In the genomic region with DNA sequence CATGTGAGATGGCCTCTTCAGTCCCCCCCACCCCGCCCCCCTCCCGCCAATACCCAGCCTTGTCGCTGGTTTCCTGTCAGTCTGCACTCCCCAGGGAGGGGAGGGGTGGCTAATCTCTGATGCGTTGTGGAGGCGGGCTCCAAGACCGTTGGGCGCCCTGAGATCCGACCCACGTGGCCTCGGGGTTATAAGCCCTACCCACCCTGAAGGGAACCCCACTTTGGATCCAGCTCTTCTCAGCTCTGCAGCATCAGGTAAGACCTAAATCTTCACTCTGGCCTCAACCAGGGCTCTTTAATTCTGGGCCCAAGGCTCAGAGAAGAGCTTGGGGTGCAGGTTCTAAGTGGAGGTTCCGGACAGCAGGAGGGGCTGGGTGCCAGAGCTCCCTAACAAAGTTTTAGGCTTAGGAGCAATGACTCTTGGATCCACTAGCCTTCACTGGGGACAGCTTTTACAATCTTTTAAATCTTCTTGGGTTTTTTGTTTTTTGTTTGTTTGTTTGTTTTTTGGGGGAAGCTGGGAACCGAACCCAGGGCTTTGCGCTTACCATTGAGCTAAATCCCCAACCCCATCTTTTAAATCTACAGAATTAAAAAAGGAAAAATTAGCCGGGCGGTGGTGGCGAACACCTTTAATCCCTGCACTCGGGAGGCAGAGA, we compare ENCODE assay signal across 9 mouse cellular contexts. TPM values are rescaled to one million over a fixed set of nuclear protein-coding genes. Genes with fewer than 3 reads are reported as not detected.
DNase-seq lines count a peak whose midpoint lies in the region; ATAC-seq and TF ChIP-seq lines count a peak whose summit lies in the region.
"Had no signal": no experiment of that assay in that cellular context is flagged by ENCODE, and none has a peak within 500 bp of the region (broad histone marks: within the 10 kb centered on the region; RNA-seq: fewer than 3 reads in every experiment).

No protein-coding gene starts in this region.

- ATAC-seq in kidney, embryonic 14.5 days (ENCODE audit: low FRiP score, low TSS enrichment) = no peak
- ATAC-seq in liver, embryonic 14.5 days (ENCODE audit: insufficient read depth) = peak; percentile 66
- ATAC-seq in forebrain, embryonic 13.5 days = no peak

- no peak for TF ChIP-seq CTCF in E14TG2a.4 (conservative IDR thresholded peaks at IDR 0.05; ENCODE audit: low read length)
- TF ChIP-seq CTCF in liver, embryonic 14.5 days (IDR thresholded peaks at IDR 0.05; ENCODE audit: low read depth) = no peak

- no peak overlapping the region for H3K4me3 ChIP-seq in kidney, embryonic 14.5 days (ENCODE audit: low read length)
- peak overlapping the region; percentile 76 for H3K4me3 ChIP-seq in E14TG2a.4 (replicated peaks; ENCODE audit: low read length)
- H3K4me3 ChIP-seq in liver, embryonic 14.5 days (ENCODE audit: insufficient read depth in 1 of 2, low read depth in 2 of 2, low read length in 2 of 2) = peak overlapping the region; percentile 89 to 96
- H3K4me3 ChIP-seq in forebrain, embryonic 13.5 days = no peak overlapping the region
- no peak overlapping the region for H3K4me3 ChIP-seq in limb, embryonic 10.5 days

- no peak overlapping the region for H3K27ac ChIP-seq in kidney, embryonic 14.5 days (ENCODE audit: low read depth, low read length)
- H3K27ac ChIP-seq in liver, embryonic 14.5 days = peak overlapping the region; percentile 100
- H3K27ac ChIP-seq in forebrain, embryonic 13.5 days = no peak overlapping the region
- H3K27ac ChIP-seq in limb, embryonic 10.5 days = no peak overlapping the region
- H3K27ac ChIP-seq: kidney, postnatal 0 days had no signal

- peak; percentile 20 for DNase-seq in kidney, adult 11 months
- peak; percentile 99 for DNase-seq in heart, adult 11 months
- DNase-seq in liver, embryonic 14.5 days (ENCODE audit: low read depth in 3 of 3, low spot score in 3 of 3) = peak; percentile 91 to 94 (median 92)
- DNase-seq in spleen, adult 12 weeks (ENCODE audit: low spot score) = peak; percentile 90
- DNase-seq in limb, embryonic 10.5 days (ENCODE audit: low spot score) = no peak

- H3K4me2 ChIP-seq in kidney, embryonic 14.5 days (replicated peaks; ENCODE audit: low read depth, low read length) = no peak overlapping the region
- H3K4me2 ChIP-seq in liver, embryonic 14.5 days (ENCODE audit: low read depth) = peak overlapping the region; percentile 93
- H3K4me2 ChIP-seq in forebrain, embryonic 13.5 days = no peak overlapping the region

- peaks cover 7% of the 10 kb centered on the region for H3K27me3 ChIP-seq in kidney, embryonic 14.5 days (ENCODE audit: control insufficient read depth, insufficient read depth, low read length)
- peaks cover 7% of the 10 kb centered on the region for H3K27me3 ChIP-seq in E14TG2a.4 (ENCODE audit: insufficient read depth, low read length)
- no peaks in the 10 kb centered on the region for H3K27me3 ChIP-seq in liver, embryonic 14.5 days (ENCODE audit: control insufficient read depth, insufficient read depth, low read length)
- H3K27me3 ChIP-seq in forebrain, embryonic 13.5 days = no peaks in the 10 kb centered on the region
- H3K27me3 ChIP-seq in limb, embryonic 10.5 days (ENCODE audit: low read depth, poor library complexity, severe bottlenecking) = peaks cover 24% of the 10 kb centered on the region

- H3K9ac ChIP-seq in kidney, embryonic 14.5 days (ENCODE audit: low read depth, low read length) = no peak overlapping the region
- peak overlapping the region; percentile 98 for H3K9ac ChIP-seq in liver, embryonic 14.5 days (replicated peaks)
- H3K9ac ChIP-seq in forebrain, embryonic 13.5 days = no peak overlapping the region

- WGBS in kidney, embryonic 14.5 days = 78% methylated on average over 17 of the region's 17 CpGs
- WGBS in liver, embryonic 14.5 days (ENCODE audit: insufficient replicate concordance) = 6% methylated on average over 17 of the region's 17 CpGs
- 75% methylated on average over 17 of the region's 17 CpGs for WGBS in forebrain, embryonic 13.5 days
- WGBS in limb, embryonic 10.5 days = 77% methylated on average over 17 of the region's 17 CpGs

- H3K4me1 ChIP-seq in kidney, embryonic 14.5 days (ENCODE audit: control insufficient read depth, insufficient read depth, low read length) = peaks cover 7% of the 10 kb centered on the region; the same call in 1 of the 2 replicates
- peaks cover 63% of the 10 kb centered on the region for H3K4me1 ChIP-seq in E14TG2a.4 (replicated peaks; ENCODE audit: low read depth, low read length)
- H3K4me1 ChIP-seq in liver, embryonic 14.5 days (replicated peaks; ENCODE audit: control insufficient read depth in 2 of 2, insufficient read depth in 2 of 2, low read length in 1 of 2) = peaks cover 47 to 49% of the 10 kb centered on the region in 2 experiments
- peaks cover 10% of the 10 kb centered on the region for H3K4me1 ChIP-seq in forebrain, embryonic 13.5 days
- H3K4me1 ChIP-seq in limb, embryonic 10.5 days = peaks cover 15% of the 10 kb centered on the region

- peak; percentile 74 for TF ChIP-seq EP300 in liver, embryonic 14.5 days (IDR thresholded peaks at IDR 0.05; ENCODE audit: low read depth)

- no peaks in the 10 kb centered on the region for H3K36me3 ChIP-seq in kidney, embryonic 14.5 days (ENCODE audit: control insufficient read depth, insufficient read depth, low read length)
- no peaks in the 10 kb centered on the region for H3K36me3 ChIP-seq in E14TG2a.4 (ENCODE audit: insufficient read depth, low read length)
- H3K36me3 ChIP-seq in liver, embryonic 14.5 days (replicated peaks; ENCODE audit: control insufficient read depth, insufficient read depth, low read depth) = peaks cover 22% of the 10 kb centered on the region
- H3K36me3 ChIP-seq in forebrain, embryonic 13.5 days (ENCODE audit: poor library complexity, severe bottlenecking) = no peaks in the 10 kb centered on the region
- no peaks in the 10 kb centered on the region for H3K36me3 ChIP-seq in limb, embryonic 10.5 days

- no peaks in the 10 kb centered on the region for H3K9me3 ChIP-seq in kidney, embryonic 14.5 days (ENCODE audit: control insufficient read depth, low read length)
- peaks cover 4% of the 10 kb centered on the region for H3K9me3 ChIP-seq in E14TG2a.4 (ENCODE audit: low read length)
- H3K9me3 ChIP-seq in liver, embryonic 14.5 days (ENCODE audit: control insufficient read depth, low read length) = no peaks in the 10 kb centered on the region
- no peaks in the 10 kb centered on the region for H3K9me3 ChIP-seq in forebrain, embryonic 13.5 days (replicated peaks)
- H3K9me3 ChIP-seq in limb, embryonic 10.5 days (replicated peaks) = no peaks in the 10 kb centered on the region

RNA-seq across cellular contexts. Expression of gene Tspoap1, which starts 4.9 kb away (rescaled TPM):
- 3.0 and 4.2 TPM in 2 replicates for polyA plus RNA-seq in kidney, embryonic 14.5 days (2014; fragmentation: Nextera tagmentation; extraction: Ambion mirVana)
- 5.4 and 5.5 TPM in 2 replicates for polyA plus RNA-seq in liver, embryonic 14.5 days (2012; rRNA removed)
- 1.1 and 2.4 TPM in 2 replicates for polyA plus RNA-seq in liver, embryonic 14.5 days (2014; fragmentation: Nextera tagmentation; extraction: Ambion mirVana)
- 20.7 and 29.1 TPM in 2 replicates for polyA plus RNA-seq in forebrain, embryonic 13.5 days (2015; fragmentation: Nextera tagmentation; extraction: Ambion mirVana)
- 0.74 and 2.9 TPM in 2 replicates for polyA plus RNA-seq in limb, embryonic 10.5 days (2016; fragmentation: Nextera tagmentation; extraction: Ambion mirVana)

RNA-seq across cellular contexts. Expression of gene Supt4a, which starts 18.1 kb away (rescaled TPM):
- polyA plus RNA-seq in kidney, embryonic 14.5 days (2014; fragmentation: Nextera tagmentation; extraction: Ambion mirVana) = 188 and 200 TPM in 2 replicates
- 111 TPM in 2 replicates for polyA plus RNA-seq in liver, embryonic 14.5 days (2012; rRNA removed)
- 211 and 214 TPM in 2 replicates for polyA plus RNA-seq in liver, embryonic 14.5 days (2014; fragmentation: Nextera tagmentation; extraction: Ambion mirVana)
- polyA plus RNA-seq in forebrain, embryonic 13.5 days (2015; fragmentation: Nextera tagmentation; extraction: Ambion mirVana) = 168 and 177 TPM in 2 replicates
- 187 and 191 TPM in 2 replicates for polyA plus RNA-seq in limb, embryonic 10.5 days (2016; fragmentation: Nextera tagmentation; extraction: Ambion mirVana)

RNA-seq across cellular contexts. Expression of gene Mpo, which starts 37.9 kb away (rescaled TPM):
- polyA plus RNA-seq in kidney, embryonic 14.5 days (2014; fragmentation: Nextera tagmentation; extraction: Ambion mirVana) = 0.41 TPM in 1 of 2 replicates, not detected in the other
- 142 and 163 TPM in 2 replicates for polyA plus RNA-seq in liver, embryonic 14.5 days (2012; rRNA removed)
- 301 and 360 TPM in 2 replicates for polyA plus RNA-seq in liver, embryonic 14.5 days (2014; fragmentation: Nextera tagmentation; extraction: Ambion mirVana)
- 0.17 and 0.44 TPM in 2 replicates for polyA plus RNA-seq in forebrain, embryonic 13.5 days (2015; fragmentation: Nextera tagmentation; extraction: Ambion mirVana)
- polyA plus RNA-seq in limb, embryonic 10.5 days (2016; fragmentation: Nextera tagmentation; extraction: Ambion mirVana) = 2.8 and 4.0 TPM in 2 replicates

Comparison
In these comparisons a context has a peak if more than half of its experiments do, and no peak if none do; other contexts are left out.
1. H3K4me3 ChIP-seq: peak in E14TG2a.4 (single experiment) and liver, embryonic 14.5 days (2 of 2); none in kidney, embryonic 14.5 days (single experiment), forebrain, embryonic 13.5 days (single experiment) and limb, embryonic 10.5 days (single experiment).
2. RNA of gene Mpo, which starts 37.9 kb away (polyA plus RNA-seq): 142 to 360 TPM in liver, embryonic 14.5 days; 2.8 to 4.0 TPM in limb, embryonic 10.5 days, 0.41 TPM in kidney, embryonic 14.5 days and 0.17 to 0.44 TPM in forebrain, embryonic 13.5 days; every median in the first group is over 10 times any median in the second.